Mouse (Mus musculus): Measurements from ENCODE around the gene Arrdc4.

Arrdc4 gene

DNA sequence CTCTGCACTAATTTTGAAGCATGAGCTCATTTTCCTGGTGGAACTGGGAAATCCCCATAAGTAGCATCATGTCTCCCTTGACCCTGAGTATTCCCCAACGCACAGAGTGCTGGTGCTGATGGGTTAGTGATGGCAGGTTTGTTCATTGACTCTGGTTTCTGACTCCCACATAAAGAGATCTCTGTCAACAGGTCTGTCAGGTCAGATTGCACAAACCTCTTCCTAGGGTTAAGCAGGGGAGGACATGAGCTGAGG lies 39.8 kb downstream of the Arrdc4 start:
- in situ Hi-C loops (cut with MseI, MboI) = no loop called here

- in situ Hi-C loops (cut with MseI, MboI) = no loop called here
Measured at GRCm38 (mm10) chr7:68708563-68709318, 40.3 kb downstream of the Arrdc4 start.

DNA sequence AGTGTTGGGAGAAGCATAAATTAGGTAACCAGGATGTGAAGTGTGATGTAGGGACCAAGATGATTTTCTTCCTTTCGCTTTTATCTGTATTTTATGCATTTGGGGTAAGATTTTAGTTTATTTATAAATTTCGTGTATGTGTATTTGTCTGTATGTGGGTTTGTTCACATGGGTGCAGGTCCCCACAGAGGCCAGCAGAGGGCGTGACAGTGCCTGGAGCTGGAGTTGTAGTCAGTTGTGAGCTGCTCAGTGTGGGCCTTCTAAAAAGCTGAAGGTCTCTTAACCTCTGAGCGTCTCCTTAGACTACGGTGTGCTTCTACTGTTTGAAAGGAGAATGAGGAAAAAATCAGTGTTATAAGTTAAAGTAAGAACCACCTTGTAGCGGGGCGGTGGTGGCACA lies 43.9 kb downstream of the Arrdc4 start:
- in situ Hi-C loops (cut with MseI, MboI) = no loop called here

- in situ Hi-C loops (cut with MseI, MboI) = no loop called here
Measured at GRCm38 (mm10) chr7:68697313-68697712, 51.7 kb downstream of the Arrdc4 start.

GRCm38 (mm10) chr7:68696908-68697307 lies 52.1 kb downstream of the Arrdc4 start:
- in situ Hi-C loops (cut with MseI, MboI) = no loop called here

- in situ Hi-C loops (cut with MseI, MboI) = no loop called here
Measured at GRCm38 (mm10) chr7:68696446-68696845, 52.6 kb downstream of the Arrdc4 start.

- in situ Hi-C loops (cut with MseI, MboI) = no loop called here
Measured at GRCm38 (mm10) chr7:68692731-68693130, 56.3 kb downstream of the Arrdc4 start.

- in situ Hi-C loops (cut with MseI, MboI) = no loop called here
Measured at GRCm38 (mm10) chr7:68691454-68691853, 57.6 kb downstream of the Arrdc4 start.

GRCm38 (mm10) chr7:68687140-68687611 lies 61.9 kb downstream of the Arrdc4 start:
- in situ Hi-C loops (cut with MseI, MboI) = no loop called here

Measured in mouse trophoblast stem cell (cell line).